Mouse (Mus musculus) brain, embryonic 18.5 days (tissue): ENCODE measurements around the gene Romo1.
"Not testable (repeated sequence)": the region's sequence is repeated elsewhere in the genome, so short reads cannot be mapped to it uniquely, and the experiment has no call there.

Experiments used
- DNase-seq: peaks from one replicate; pipeline ENCODE4 v3.0.0-alpha.2; 2012; ENCODE audit warnings: low read depth, low spot score

Romo1 gene

GRCm38 (mm10) chr2:156143953-156144724 lies at the start of gene Romo1, which contains the start of gene Nfs1:
TSS of gene Romo1 (plus strand) at chr2:156144039.
TSS of gene Nfs1 (minus strand) at chr2:156144186.
- peak; percentile 94 for DNase-seq

GRCm38 (mm10) chr2:156110627-156111357 lies 33.0 kb upstream of the Romo1 start:
- no peak for DNase-seq

GRCm38 (mm10) chr2:156111358-156112079 lies 32.3 kb upstream of the Romo1 start, which contains the start of the genes Cpne1 and Rbm12:
TSS of gene Cpne1 (minus strand) at chr2:156111965.
TSS of gene Rbm12 (minus strand) at chr2:156111978.
- peak; percentile 81 for DNase-seq

- not testable (repeated sequence) for DNase-seq
Measured at GRCm38 (mm10) chr2:156112080-156112423, 31.8 kb upstream of the Romo1 start.

- DNase-seq = no peak
Measured at GRCm38 (mm10) chr2:156119566-156119965, 24.3 kb upstream of the Romo1 start.

GRCm38 (mm10) chr2:156123731-156124130 lies 20.1 kb upstream of the Romo1 start:
- DNase-seq = no peak

- DNase-seq = no peak
Measured at GRCm38 (mm10) chr2:156126992-156127391, 16.8 kb upstream of the Romo1 start, which contains the start of gene Gm28036. TSS of gene Gm28036 (minus strand) at chr2:156127092.

GRCm38 (mm10) chr2:156134161-156134560 lies 9.7 kb upstream of the Romo1 start:
- no peak for DNase-seq

- DNase-seq = no peak
Measured at GRCm38 (mm10) chr2:156135695-156136094, 8.1 kb upstream of the Romo1 start.

GRCm38 (mm10) chr2:156142820-156143219 lies 1.0 kb upstream of the Romo1 start:
- no peak for DNase-seq

- DNase-seq = no peak
Measured at GRCm38 (mm10) chr2:156143367-156143766, 472 bp upstream of the Romo1 start.

- no peak for DNase-seq
Measured at GRCm38 (mm10) chr2:156145486-156146130, 1.8 kb downstream of the Romo1 start.

GRCm38 (mm10) chr2:156146272-156146989 lies 2.6 kb downstream of the Romo1 start:
- DNase-seq = no peak

GRCm38 (mm10) chr2:156147316-156147915 lies 3.6 kb downstream of the Romo1 start:
- DNase-seq = no peak

GRCm38 (mm10) chr2:156151538-156151937 lies 7.7 kb downstream of the Romo1 start:
- DNase-seq = no peak

GRCm38 (mm10) chr2:156165478-156165877 lies 21.6 kb downstream of the Romo1 start:
- no peak for DNase-seq

- DNase-seq = no peak
Measured at GRCm38 (mm10) chr2:156166557-156166956, 22.7 kb downstream of the Romo1 start.

- DNase-seq = no peak
Measured at GRCm38 (mm10) chr2:156177079-156177478, 33.2 kb downstream of the Romo1 start.

GRCm38 (mm10) chr2:156177651-156178050 lies 33.8 kb downstream of the Romo1 start:
- DNase-seq = no peak

GRCm38 (mm10) chr2:156179046-156179795 lies 35.4 kb downstream of the Romo1 start:
- DNase-seq = peak; percentile 46
